Mouse (Mus musculus): ENCODE measurements around the gene Nt5c3. TPM values are rescaled to one million over a fixed set of nuclear protein-coding genes. Genes with fewer than 3 reads are reported as not detected.

Nt5c3 gene
- total and polyA plus RNA-seq, 2 experiments from 2014 or later, result 38.4 to 155 TPM

GRCm38 (mm10) chr6:56910910-56911309, 12.8 kb downstream of the Nt5c3 start:
- Histone ChIP-seq H3K9ac (replicated peaks; ENCODE audit: low read length) (no peak overlapping the region), H3K4me3 (ENCODE audit: low read length) (no peak overlapping the region), H3K9me3 (ENCODE audit: low read length) (no peaks in the 10 kb centered on the region), H3K36me3 (ENCODE audit: insufficient read depth, low read length) (no peaks in the 10 kb centered on the region), H3K4me2 (ENCODE audit: low read depth, low read length) (no peak overlapping the region), H3K27ac (no peak overlapping the region), H3K4me1 (ENCODE audit: insufficient read depth, low read length) (no peaks in the 10 kb centered on the region), H3K27me3 (ENCODE audit: insufficient read depth, low read length) (no peaks in the 10 kb centered on the region)
- WGBS, result 85% methylated on average over 2 of the region's 2 CpGs
- TF ChIP-seq CTCF (IDR thresholded peaks at IDR 0.05; ENCODE audit: low read depth), result no peak
- ATAC-seq, result no peak
- DNase-seq (ENCODE audit: low spot score), result no peak

DNA sequence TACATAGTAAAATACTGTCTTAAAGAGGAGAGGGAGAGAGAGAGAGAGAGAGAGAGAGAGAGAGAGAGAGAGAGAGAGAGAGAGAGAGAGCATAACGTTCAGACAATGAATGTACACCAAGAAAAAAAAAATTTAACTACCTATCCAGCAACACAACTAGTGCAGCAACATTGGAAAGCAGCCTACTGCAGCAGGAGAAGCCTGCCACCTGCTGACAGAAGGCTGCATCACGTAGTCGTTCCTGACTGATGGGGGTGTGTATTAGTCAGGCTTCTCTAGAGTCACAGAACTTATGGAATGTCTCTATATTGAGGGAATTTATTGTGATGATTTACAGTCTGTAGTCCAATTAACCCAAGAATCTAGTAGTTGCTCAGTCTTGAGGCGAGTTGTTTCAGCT, 14.8 kb downstream of the Nt5c3 start:
- Histone ChIP-seq H3K27ac (no peak overlapping the region), H3K36me3 (ENCODE audit: insufficient read depth, low read length) (no peaks in the 10 kb centered on the region), H3K27me3 (ENCODE audit: insufficient read depth, low read length) (no peaks in the 10 kb centered on the region), H3K9me3 (ENCODE audit: low read length) (no peaks in the 10 kb centered on the region), H3K4me2 (ENCODE audit: low read depth, low read length) (no peak overlapping the region), H3K4me1 (ENCODE audit: insufficient read depth, low read length) (no peaks in the 10 kb centered on the region), H3K4me3 (ENCODE audit: low read length) (no peak overlapping the region), H3K9ac (replicated peaks; ENCODE audit: low read length) (no peak overlapping the region)
- WGBS, result 17% methylated on average over 4 of the region's 4 CpGs
- 0 out of 2 replicates have a peak, but pooled peaks have one; percentile 70 for ATAC-seq
- TF ChIP-seq CTCF (IDR thresholded peaks at IDR 0.05; ENCODE audit: low read depth), result peak; percentile 78
- DNase-seq (ENCODE audit: low spot score), result peak; percentile 66

DNA sequence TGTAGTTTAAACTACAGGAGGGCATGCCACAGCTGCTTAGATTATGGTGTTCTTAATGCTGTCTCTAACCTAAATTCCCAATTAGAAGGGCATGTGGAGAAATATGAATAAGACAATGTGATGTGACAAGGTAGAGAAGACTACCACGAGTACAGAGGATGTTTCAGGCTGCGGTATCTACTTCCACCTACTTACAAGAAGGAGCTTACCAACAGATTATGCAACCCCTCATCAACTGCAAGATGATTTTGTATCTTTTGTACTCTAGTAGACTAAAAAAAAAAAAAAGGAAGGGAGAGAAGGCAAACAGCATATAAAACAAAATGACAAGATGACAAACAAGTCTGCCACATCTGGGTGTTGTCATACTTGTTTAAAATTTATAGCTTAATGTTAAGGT, 15.3 kb downstream of the Nt5c3 start:
- WGBS, result 90% methylated on average over 2 of the region's 2 CpGs
- no peak for TF ChIP-seq CTCF (IDR thresholded peaks at IDR 0.05; ENCODE audit: low read depth)
- no peaks in the 10 kb centered on the region for H3K36me3 ChIP-seq (ENCODE audit: insufficient read depth, low read length)
- no peak overlapping the region for H3K4me3 ChIP-seq (ENCODE audit: low read length)
- H3K27ac ChIP-seq, result no peak overlapping the region
- no peak for ATAC-seq
- no peak overlapping the region for H3K4me2 ChIP-seq (ENCODE audit: low read depth, low read length)
- H3K9me3 ChIP-seq (ENCODE audit: low read length), result no peaks in the 10 kb centered on the region
- H3K9ac ChIP-seq (replicated peaks; ENCODE audit: low read length), result no peak overlapping the region
- H3K4me1 ChIP-seq (ENCODE audit: insufficient read depth, low read length), result no peaks in the 10 kb centered on the region
- H3K27me3 ChIP-seq (ENCODE audit: insufficient read depth, low read length), result no peaks in the 10 kb centered on the region
- no peak for DNase-seq (ENCODE audit: low spot score)

- H3K27me3 ChIP-seq (ENCODE audit: insufficient read depth, low read length), result no peaks in the 10 kb centered on the region
- WGBS, result 90% methylated on average over 3 of the region's 3 CpGs
- no peak overlapping the region for H3K4me2 ChIP-seq (ENCODE audit: low read depth, low read length)
- DNase-seq (ENCODE audit: low spot score) (no peak), ATAC-seq (no peak)
- no peak overlapping the region for H3K27ac ChIP-seq
- H3K9ac ChIP-seq (replicated peaks; ENCODE audit: low read length), result no peak overlapping the region
- no peak overlapping the region for H3K4me3 ChIP-seq (ENCODE audit: low read length)
- H3K36me3 ChIP-seq (ENCODE audit: insufficient read depth, low read length), result no peaks in the 10 kb centered on the region
- no peaks in the 10 kb centered on the region for H3K4me1 ChIP-seq (ENCODE audit: insufficient read depth, low read length)
- no peak for TF ChIP-seq CTCF (IDR thresholded peaks at IDR 0.05; ENCODE audit: low read depth)
- no peaks in the 10 kb centered on the region for H3K9me3 ChIP-seq (ENCODE audit: low read length)
Observed at GRCm38 (mm10) chr6:56907973-56908372, 15.8 kb downstream of the Nt5c3 start.

GRCm38 (mm10) chr6:56906121-56906846, 17.4 kb downstream of the Nt5c3 start:
- Histone ChIP-seq H3K9me3 (ENCODE audit: low read length) (no peaks in the 10 kb centered on the region), H3K27ac (no peak overlapping the region), H3K27me3 (ENCODE audit: insufficient read depth, low read length) (no peaks in the 10 kb centered on the region), H3K36me3 (ENCODE audit: insufficient read depth, low read length) (no peaks in the 10 kb centered on the region), H3K9ac (replicated peaks; ENCODE audit: low read length) (no peak overlapping the region), H3K4me2 (ENCODE audit: low read depth, low read length) (no peak overlapping the region), H3K4me3 (ENCODE audit: low read length) (no peak overlapping the region), H3K4me1 (ENCODE audit: insufficient read depth, low read length) (no peaks in the 10 kb centered on the region)
- no peak for TF ChIP-seq CTCF (IDR thresholded peaks at IDR 0.05; ENCODE audit: low read depth)
- no peak for ATAC-seq
- 81% methylated on average over 8 of the region's 8 CpGs for WGBS
- no peak for DNase-seq (ENCODE audit: low spot score)

- H3K9ac ChIP-seq (replicated peaks; ENCODE audit: low read length), result no peak overlapping the region
- H3K27me3 ChIP-seq (ENCODE audit: insufficient read depth, low read length), result no peaks in the 10 kb centered on the region
- no peaks in the 10 kb centered on the region for H3K4me1 ChIP-seq (ENCODE audit: insufficient read depth, low read length)
- no peak for ATAC-seq
- no peak overlapping the region for H3K4me3 ChIP-seq (ENCODE audit: low read length)
- H3K27ac ChIP-seq, result no peak overlapping the region
- no peaks in the 10 kb centered on the region for H3K9me3 ChIP-seq (ENCODE audit: low read length)
- no peak overlapping the region for H3K4me2 ChIP-seq (ENCODE audit: low read depth, low read length)
- DNase-seq (ENCODE audit: low spot score), result no peak
- TF ChIP-seq CTCF (IDR thresholded peaks at IDR 0.05; ENCODE audit: low read depth), result no peak
- H3K36me3 ChIP-seq (ENCODE audit: insufficient read depth, low read length), result no peaks in the 10 kb centered on the region
- WGBS, result 86% methylated on average over 5 of the region's 5 CpGs
Observed at GRCm38 (mm10) chr6:56905486-56905885, 18.2 kb downstream of the Nt5c3 start.

GRCm38 (mm10) chr6:56904982-56905381, 18.8 kb downstream of the Nt5c3 start:
- Histone ChIP-seq H3K9me3 (ENCODE audit: low read length) (no peaks in the 10 kb centered on the region), H3K4me2 (ENCODE audit: low read depth, low read length) (no peak overlapping the region), H3K4me3 (ENCODE audit: low read length) (no peak overlapping the region), H3K27ac (no peak overlapping the region), H3K36me3 (ENCODE audit: insufficient read depth, low read length) (no peaks in the 10 kb centered on the region), H3K4me1 (ENCODE audit: insufficient read depth, low read length) (no peaks in the 10 kb centered on the region), H3K9ac (replicated peaks; ENCODE audit: low read length) (no peak overlapping the region), H3K27me3 (ENCODE audit: insufficient read depth, low read length) (no peaks in the 10 kb centered on the region)
- DNase-seq (ENCODE audit: low spot score), result no peak
- no peak for TF ChIP-seq CTCF (IDR thresholded peaks at IDR 0.05; ENCODE audit: low read depth)
- WGBS, result 81% methylated on average over 2 of the region's 2 CpGs
- no peak for ATAC-seq
